In the genomic region with DNA sequence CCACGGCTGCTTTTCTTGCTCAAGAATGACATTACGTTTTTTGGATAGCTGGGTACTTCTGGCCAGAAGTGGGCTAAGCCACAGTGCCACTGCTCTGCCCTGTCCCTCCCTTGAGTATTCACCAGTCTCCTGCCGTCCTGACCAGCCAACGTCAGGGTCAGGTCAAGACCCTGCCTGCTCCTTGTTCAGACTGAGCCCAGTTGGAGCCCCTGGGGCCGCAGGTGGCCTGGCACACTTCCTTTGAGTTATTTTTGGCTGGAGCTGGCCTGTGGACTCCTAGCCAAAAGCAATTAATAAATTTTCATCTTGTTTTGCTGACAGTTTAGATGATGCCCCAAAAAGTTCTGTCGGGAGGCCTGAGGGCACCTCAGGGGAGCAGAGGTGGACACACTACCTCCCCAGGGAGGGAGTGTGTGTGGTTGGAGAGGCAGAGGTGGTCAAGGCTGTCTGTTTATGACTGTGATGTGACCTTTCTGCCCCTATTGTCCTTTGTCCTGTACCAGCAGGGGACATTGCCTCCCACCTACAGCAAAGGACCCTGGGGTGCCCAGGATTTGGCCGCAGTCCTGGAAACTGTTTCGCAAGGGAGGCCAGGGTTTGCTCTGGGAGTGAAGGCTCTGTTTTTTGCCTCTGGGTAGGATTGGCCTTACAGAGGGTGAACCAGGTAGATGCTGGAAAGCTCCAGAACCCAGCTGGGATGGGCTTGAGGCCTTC, we compare ENCODE assay signal across 17 mouse cellular contexts. TPM values are rescaled to one million over a fixed set of nuclear protein-coding genes. Genes with fewer than 3 reads are reported as not detected.
DNase-seq lines count a peak whose midpoint lies in the region; TF ChIP-seq lines count a peak whose summit lies in the region.
"Had no signal": no experiment of that assay in that cellular context is flagged by ENCODE, and none has a peak within 500 bp of the region (broad histone marks: within the 10 kb centered on the region; RNA-seq: fewer than 3 reads in every experiment).

No protein-coding gene starts in this region.

- no peak overlapping the region for H3K4me3 ChIP-seq in liver, adult 2 months (ENCODE audit: insufficient read depth, low read depth, low read length)
- H3K4me3 ChIP-seq: embryonic facial prominence, embryonic 10.5 days; heart, embryonic 15.5 days; hindbrain, embryonic 15.5 days; left cerebral cortex, adult 2 months; midbrain, embryonic 13.5 days; stomach, embryonic 15.5 days had no signal

- peak overlapping the region; percentile 85 for H3K27ac ChIP-seq in liver, adult 2 months (replicated peaks; ENCODE audit: insufficient read depth, low read depth, low read length)
- H3K27ac ChIP-seq: embryonic facial prominence, embryonic 10.5 days; heart, embryonic 15.5 days; hindbrain, embryonic 15.5 days; left cerebral cortex, adult 2 months; midbrain, embryonic 13.5 days; stomach, embryonic 15.5 days had no signal

- no peaks in the 10 kb centered on the region for H3K27me3 ChIP-seq in liver, adult 2 months (ENCODE audit: control insufficient read depth, insufficient read depth, low read length)
- H3K27me3 ChIP-seq: heart, embryonic 15.5 days; hindbrain, embryonic 15.5 days; stomach, embryonic 15.5 days had no signal

- peak; percentile 86 for DNase-seq in adrenal gland, postnatal 10 days
- no peak for DNase-seq in adrenal gland, adult 8-10 months
- DNase-seq in 3134 (ENCODE audit: extremely low read depth, insufficient read length, low spot score) = peak; percentile 57
- DNase-seq in fat pad, adult 2 months (ENCODE audit: extremely low read depth, low read depth, low spot score) = peak; percentile 92
- peak; percentile 97 for DNase-seq in liver, adult 2 months (ENCODE audit: extremely low read depth, low read depth, low spot score)
- DNase-seq in right cerebral cortex, adult 2 months (ENCODE audit: low spot score in 2 of 2) = no peak
- DNase-seq in gastrocnemius, postnatal 25 days = no peak
- no peak for DNase-seq in spleen, postnatal 14 days (ENCODE audit: low spot score in 2 of 2)
- DNase-seq: cerebellum, postnatal 10 days; lung, postnatal 36 days; thymus, postnatal 14 days had no signal

- H3K9ac ChIP-seq in liver, adult 2 months (ENCODE audit: low read depth, low read length) = peak overlapping the region; percentile 40
- H3K9ac ChIP-seq: heart, embryonic 15.5 days; hindbrain, embryonic 15.5 days; midbrain, embryonic 13.5 days; stomach, embryonic 15.5 days had no signal

- peaks cover 19% of the 10 kb centered on the region for H3K4me1 ChIP-seq in liver, adult 2 months (ENCODE audit: control insufficient read depth, insufficient read depth, low read length)
- H3K4me1 ChIP-seq: midbrain, embryonic 13.5 days had no signal

- no peak for TF ChIP-seq CTCF in liver, adult 2 months (IDR thresholded peaks at IDR 0.05; ENCODE audit: low read depth, low read length)

- no peaks in the 10 kb centered on the region for H3K79me2 ChIP-seq in liver, adult 2 months (ENCODE audit: control insufficient read depth, insufficient read depth, low read length)

- H3K36me3 ChIP-seq in liver, adult 2 months (ENCODE audit: control insufficient read depth, insufficient read depth, low read length) = no peaks in the 10 kb centered on the region
- H3K36me3 ChIP-seq: embryonic facial prominence, embryonic 10.5 days; heart, embryonic 15.5 days; hindbrain, embryonic 15.5 days; midbrain, embryonic 13.5 days; stomach, embryonic 15.5 days had no signal

- 14% methylated on average over 8 of the region's 8 CpGs for WGBS in liver, adult 2 months

- 0 out of 2 replicates have a peak, but pooled peaks have one; percentile 16 for TF ChIP-seq POLR2A in liver, adult 2 months (IDR thresholded peaks at IDR 0.05; ENCODE audit: extremely low read depth, insufficient read depth, low read length)

RNA-seq across cellular contexts. Expression of a gene that starts 14.5 kb away (rescaled TPM):
- 1 to 10 TPM; 1.2 to 1.7 TPM for total RNA-seq in adrenal gland, postnatal 10 days (2021)
- total RNA-seq in adrenal gland, adult 8-10 months (2022) = 1 to 10 TPM in 2 of 4 experiments, under 1 TPM in 2; 0.87 to 1.2 (median 1.0) TPM
- total RNA-seq in liver, adult 2 months (2014; rRNA removed) = 0.34 and 0.46 TPM in 2 replicates
- 0.39 and 0.50 TPM in 2 replicates for polyA plus RNA-seq in liver, adult 2 months (2012; rRNA removed)
- under 1 TPM; 0.10 to 0.16 TPM for total RNA-seq in gastrocnemius, postnatal 25 days (2021)

RNA-seq across cellular contexts. Expression of a gene that starts 29.7 kb away (rescaled TPM):
- total RNA-seq in adrenal gland, postnatal 10 days (2021) = 1 to 10 TPM in 1 of 2 experiments, under 1 TPM in 1; 0.45 to 2.7 TPM
- total RNA-seq in adrenal gland, adult 8-10 months (2022) = under 1 TPM in 1 of 4 experiments, not detected in 3; 0.20 TPM
- total RNA-seq in liver, adult 2 months (2014; rRNA removed) = not detected in 2 replicates
- polyA plus RNA-seq in liver, adult 2 months (2012; rRNA removed) = not detected in 2 replicates
- 10 to 100 TPM in 1 of 2 experiments, 1 to 10 TPM in 1; 4.8 to 14.4 TPM for total RNA-seq in gastrocnemius, postnatal 25 days (2021)
- polyA plus RNA-seq: midbrain, embryonic 13.5 days had no signal

RNA-seq across cellular contexts. Expression of a gene that starts 32.6 kb away (rescaled TPM):
- 10 to 100 TPM; 40.6 to 42.0 TPM for total RNA-seq in adrenal gland, postnatal 10 days (2021)
- total RNA-seq in adrenal gland, adult 8-10 months (2022) = 10 to 100 TPM; 64.5 to 73.5 (median 66.9) TPM
- total RNA-seq in liver, adult 2 months (2014; rRNA removed) = 17.7 and 21.5 TPM in 2 replicates
- 48.1 and 58.0 TPM in 2 replicates for polyA plus RNA-seq in liver, adult 2 months (2012; rRNA removed)
- total RNA-seq in gastrocnemius, postnatal 25 days (2021) = 10 to 100 TPM; 27.9 to 30.2 TPM

RNA-seq across cellular contexts. Expression of a gene that starts 36.9 kb away (rescaled TPM):
- total RNA-seq in adrenal gland, postnatal 10 days (2021) = 10 to 100 TPM in 1 of 2 experiments, 1 to 10 TPM in 1; 8.1 to 15.9 TPM
- 10 to 100 TPM; 14.3 to 24.8 (median 19.3) TPM for total RNA-seq in adrenal gland, adult 8-10 months (2022)
- 3.5 and 4.4 TPM in 2 replicates for total RNA-seq in liver, adult 2 months (2014; rRNA removed)
- polyA plus RNA-seq in liver, adult 2 months (2012; rRNA removed) = 4.4 and 6.7 TPM in 2 replicates
- total RNA-seq in gastrocnemius, postnatal 25 days (2021) = 1 to 10 TPM; 8.2 to 8.7 TPM

Comparison
In these comparisons a context has a peak if more than half of its experiments do, and no peak if none do; other contexts are left out.
1. DNase-seq: peak in adrenal gland, postnatal 10 days (single experiment), 3134 (single experiment), fat pad, adult 2 months (single experiment) and liver, adult 2 months (single experiment); none in adrenal gland, adult 8-10 months (single experiment), right cerebral cortex, adult 2 months (0 of 2), gastrocnemius, postnatal 25 days (single experiment) and spleen, postnatal 14 days (0 of 2).